Mouse (Mus musculus) embryo, embryonic 10 days (tissue): Measurements from ENCODE around the gene Rhbdf1.

Experiments used
- DNase-seq: peaks from one replicate; pipeline ENCODE4 v3.0.0-alpha.2; 2015; ENCODE audit warnings: low spot score

Gene Rhbdf1

GRCm38 (mm10) chr11:32189434-32189833 is 32.7 kb downstream of the Rhbdf1 start:
- DNase-seq, result no peak

GRCm38 (mm10) chr11:32188881-32189280 is 33.2 kb downstream of the Rhbdf1 start:
- no peak for DNase-seq

- DNase-seq, result no peak
Observed at GRCm38 (mm10) chr11:32187256-32187655, 34.8 kb downstream of the Rhbdf1 start.

DNA sequence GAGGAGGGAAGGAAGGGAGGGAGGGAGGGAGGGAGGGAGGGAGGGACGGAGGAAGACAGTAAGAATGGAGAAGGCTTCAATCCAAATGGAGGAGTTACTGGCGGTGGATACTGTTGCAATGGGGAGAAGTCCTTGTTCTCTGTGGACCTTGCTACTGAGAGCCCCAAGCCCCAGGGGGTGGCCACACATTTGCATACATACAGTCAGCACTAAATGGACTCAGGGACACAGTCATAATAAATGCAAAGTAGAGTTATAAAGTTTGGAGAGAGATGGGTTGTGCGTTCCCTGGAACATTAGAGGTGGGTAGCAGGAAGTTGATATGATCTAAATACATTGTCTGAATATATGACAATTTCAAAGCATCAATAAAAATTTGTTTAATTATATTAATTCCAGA is 36.1 kb downstream of the Rhbdf1 start:
- no peak for DNase-seq

GRCm38 (mm10) chr11:32184469-32184868 is 37.6 kb downstream of the Rhbdf1 start:
- no peak for DNase-seq

GRCm38 (mm10) chr11:32181973-32182868 is 39.9 kb downstream of the Rhbdf1 start:
- peak; percentile 81 for DNase-seq

DNA sequence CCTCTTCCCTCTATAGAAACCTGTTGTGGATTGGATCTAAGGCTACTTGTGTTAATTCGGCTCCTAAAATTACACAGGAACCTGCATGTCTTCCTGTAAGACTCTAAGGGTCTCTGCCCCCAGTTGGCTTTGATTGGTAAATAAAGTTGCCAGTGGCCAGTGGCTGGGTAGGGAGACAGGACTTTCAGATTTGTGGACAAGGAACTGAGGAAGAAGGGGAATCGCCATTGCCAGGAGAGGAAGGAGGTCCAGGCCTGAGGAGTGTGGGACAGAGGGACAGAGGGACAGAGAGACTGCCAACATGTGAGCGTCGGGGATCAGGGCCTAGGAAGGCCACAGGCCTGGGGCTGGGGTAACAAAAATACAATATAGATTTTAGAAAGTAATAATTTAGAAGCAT is 40.9 kb downstream of the Rhbdf1 start:
- no peak for DNase-seq

DNA sequence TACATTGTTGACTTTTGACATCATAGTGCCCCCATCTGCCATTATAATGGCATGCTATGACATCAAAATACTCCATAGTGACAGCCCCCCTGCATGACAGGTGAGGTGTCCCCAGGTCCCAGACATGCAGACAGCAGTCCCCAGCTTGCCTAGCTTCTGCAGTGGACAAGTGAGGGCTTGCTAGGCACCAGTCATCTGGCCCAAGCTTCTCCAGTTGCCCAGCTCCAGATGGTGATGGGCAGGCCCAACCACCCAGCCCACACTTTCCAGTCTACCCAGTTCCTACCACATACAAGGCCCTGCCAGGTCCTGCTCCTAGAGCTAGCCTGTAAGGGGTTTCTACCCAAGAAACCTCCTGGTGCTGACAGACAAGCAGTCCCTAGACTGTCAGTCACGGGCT is 43.6 kb downstream of the Rhbdf1 start:
- DNase-seq, result no peak

- no peak for DNase-seq
Observed at GRCm38 (mm10) chr11:32166683-32167082, 55.4 kb downstream of the Rhbdf1 start.

DNA sequence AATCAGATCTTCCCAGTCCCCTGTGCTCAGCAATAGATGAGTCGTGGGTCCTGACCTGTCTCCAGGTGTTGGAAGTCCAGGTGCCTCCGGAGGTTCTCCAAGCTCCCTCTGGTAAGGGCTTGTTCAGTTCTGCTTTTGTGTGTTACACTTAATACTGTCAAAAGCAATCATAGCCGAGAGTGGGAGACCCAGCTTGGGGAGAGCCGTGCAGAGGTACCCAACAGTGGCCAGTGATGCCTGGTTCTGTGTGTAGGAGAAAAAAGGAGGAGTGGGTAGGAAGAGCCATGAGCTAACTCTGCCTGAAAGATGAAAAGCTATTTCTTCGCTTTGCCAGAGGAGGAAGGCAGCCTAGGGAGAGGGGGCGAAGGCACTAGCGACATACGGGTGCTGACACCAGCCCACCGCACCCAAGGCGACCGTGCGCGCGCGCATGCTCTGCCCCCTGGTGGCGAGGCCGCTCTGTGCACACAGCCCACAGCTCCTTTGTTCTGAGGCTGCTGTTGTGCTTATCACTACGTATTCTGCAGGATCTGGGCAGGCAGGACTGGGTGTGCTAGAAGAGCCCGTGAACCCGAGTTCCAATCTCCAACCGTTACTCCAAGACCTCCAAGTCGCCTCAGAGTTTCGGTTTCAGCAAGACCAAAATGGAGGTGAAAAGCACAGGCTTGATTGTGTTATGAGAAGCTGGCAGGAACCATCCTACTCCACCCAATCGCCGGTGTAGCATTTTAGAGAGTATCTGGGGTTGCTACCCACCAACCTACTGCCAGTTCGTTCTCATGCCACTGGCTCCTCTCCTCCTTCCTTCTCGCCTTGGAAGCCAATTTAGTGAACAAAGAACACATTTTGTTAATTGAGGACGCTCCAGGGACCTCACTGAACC is 59.9 kb downstream of the Rhbdf1 start:
- DNase-seq, result peak; percentile 93

DNA sequence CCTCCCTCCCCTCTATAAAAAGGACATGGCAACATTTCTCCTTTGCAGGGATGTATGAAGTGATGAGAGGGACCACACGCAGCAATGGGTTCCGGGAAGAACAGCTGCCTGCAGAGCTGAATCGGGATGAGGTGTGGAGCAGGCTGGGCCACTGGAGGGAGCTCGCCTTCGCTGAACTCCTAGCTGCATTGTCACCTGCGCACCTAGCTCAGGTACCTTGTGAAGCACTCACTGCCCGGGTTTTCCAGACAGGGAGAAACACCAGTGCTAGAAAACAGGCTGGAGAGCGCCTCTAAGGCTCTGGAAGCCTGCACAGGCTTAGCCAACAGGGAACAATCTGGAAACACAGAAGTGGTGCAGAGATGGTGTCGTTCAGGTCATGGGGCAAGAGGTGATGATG is 60.6 kb downstream of the Rhbdf1 start:
- DNase-seq, result peak; percentile 57

DNA sequence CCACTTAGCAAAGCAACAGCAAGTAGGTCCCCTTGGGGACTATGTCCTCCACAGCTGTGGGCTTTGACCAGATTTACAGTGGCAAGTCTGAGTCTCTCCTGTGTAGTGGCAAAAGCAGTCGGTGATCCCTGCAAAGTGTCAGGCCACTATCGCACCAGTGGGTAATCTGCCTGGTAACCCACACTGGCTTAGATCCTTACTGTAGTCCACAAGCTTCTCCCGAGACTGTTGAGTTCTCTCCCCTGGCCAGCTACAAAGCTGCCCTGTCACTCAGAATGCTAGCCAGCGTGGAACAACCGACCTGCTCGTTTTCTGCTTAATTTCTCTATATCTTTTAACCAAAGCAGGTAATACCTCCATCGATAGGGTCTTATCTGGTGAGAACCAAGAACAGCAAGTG is 61.8 kb downstream of the Rhbdf1 start:
- no peak for DNase-seq
